ENCODE assay signal across 8 mouse cellular contexts in genomic region chr4:154946319-154946718, GRCm38 (mm10). TPM values are rescaled to one million over a fixed set of nuclear protein-coding genes. Genes with fewer than 3 reads are reported as not detected.
DNase-seq lines count a peak whose midpoint lies in the region; ATAC-seq lines count a peak whose summit lies in the region.

No protein-coding gene starts in this region.

- DNase-seq in frontal cortex, postnatal 14 days (ENCODE audit: low spot score in 2 of 2) = no peak
- DNase-seq in embryo, embryonic 11 days = peak; percentile 92
- DNase-seq in heart, adult 9 months (ENCODE audit: low spot score in 2 of 2) = peak; percentile 65 to 66
- DNase-seq in kidney, adult 8-10 months = peak; percentile 82 to 88
- no peak for DNase-seq in spleen, postnatal 10 days (ENCODE audit: low spot score in 2 of 2)

- H3K4me2 ChIP-seq in liver, embryonic 16.5 days (ENCODE audit: low read depth, low read length) = peak overlapping the region; percentile 36; the same call in 1 of the 2 replicates
- peak overlapping the region; percentile 42 for H3K4me2 ChIP-seq in neural tube, embryonic 14.5 days (ENCODE audit: low read depth, low read length)

- peak; percentile 63 for ATAC-seq in frontal cortex, adult (ENCODE audit: low TSS enrichment)
- peak; percentile 62 for ATAC-seq in liver, embryonic 16.5 days (ENCODE audit: low read depth)
- peak; percentile 81 for ATAC-seq in neural tube, embryonic 14.5 days (ENCODE audit: low read depth)

- no peak overlapping the region for H3K4me3 ChIP-seq in liver, embryonic 16.5 days (ENCODE audit: low read depth, low read length)
- peak overlapping the region; percentile 15; the same call in 1 of the 2 replicates for H3K4me3 ChIP-seq in neural tube, embryonic 14.5 days (ENCODE audit: low read depth, low read length)

- H3K9ac ChIP-seq in liver, embryonic 16.5 days (ENCODE audit: low read depth, low read length) = no peak overlapping the region
- 0 out of 2 replicates have a peak overlapping the region, but pooled peaks have one; percentile 18 for H3K9ac ChIP-seq in neural tube, embryonic 14.5 days (replicated peaks; ENCODE audit: low read depth, low read length)

- peaks cover 43% of the 10 kb centered on the region for H3K27me3 ChIP-seq in liver, embryonic 16.5 days (ENCODE audit: control insufficient read depth, insufficient read depth, low read depth, low read length)
- H3K27me3 ChIP-seq in neural tube, embryonic 14.5 days (ENCODE audit: control insufficient read depth, insufficient read depth, low read length) = no peaks in the 10 kb centered on the region

- H3K9me3 ChIP-seq in liver, embryonic 16.5 days (replicated peaks; ENCODE audit: control insufficient read depth, low read length) = no peaks in the 10 kb centered on the region
- no peaks in the 10 kb centered on the region for H3K9me3 ChIP-seq in neural tube, embryonic 14.5 days (ENCODE audit: control insufficient read depth, low read length)

- no peak overlapping the region for H3K27ac ChIP-seq in liver, embryonic 16.5 days (ENCODE audit: low read length)
- no peak overlapping the region for H3K27ac ChIP-seq in neural tube, embryonic 14.5 days (ENCODE audit: low read depth, low read length)

- H3K4me1 ChIP-seq in liver, embryonic 16.5 days (ENCODE audit: control insufficient read depth, low read depth, low read length) = peaks cover 10% of the 10 kb centered on the region
- peaks cover 6% of the 10 kb centered on the region; the same call in 1 of the 2 replicates for H3K4me1 ChIP-seq in neural tube, embryonic 14.5 days (ENCODE audit: control insufficient read depth, insufficient read depth, low read length)

- WGBS in liver, embryonic 16.5 days (ENCODE audit: insufficient replicate concordance) = 9% methylated on average over 8 of the region's 8 CpGs
- WGBS in neural tube, embryonic 14.5 days = under 1% methylated on average over 8 of the region's 8 CpGs

- H3K36me3 ChIP-seq in liver, embryonic 16.5 days (ENCODE audit: control insufficient read depth, insufficient read depth) = no peaks in the 10 kb centered on the region
- H3K36me3 ChIP-seq in neural tube, embryonic 14.5 days (ENCODE audit: control insufficient read depth, insufficient read depth, low read length) = no peaks in the 10 kb centered on the region

RNA-seq across cellular contexts. Expression of gene Hes5, which starts 14.4 kb away (rescaled TPM):
- polyA plus RNA-seq in liver, embryonic 16.5 days (2015; fragmentation: Nextera tagmentation; extraction: Ambion mirVana) = 0.11 and 0.13 TPM in 2 replicates
- polyA plus RNA-seq in neural tube, embryonic 14.5 days (2014; fragmentation: Nextera tagmentation; extraction: Ambion mirVana) = 40.9 and 60.1 TPM in 2 replicates

RNA-seq across cellular contexts. Expression of gene Pank4, which starts 17.6 kb away (rescaled TPM):
- polyA plus RNA-seq in liver, embryonic 16.5 days (2015; fragmentation: Nextera tagmentation; extraction: Ambion mirVana) = 20.7 and 23.3 TPM in 2 replicates
- 36.1 and 37.3 TPM in 2 replicates for polyA plus RNA-seq in neural tube, embryonic 14.5 days (2014; fragmentation: Nextera tagmentation; extraction: Ambion mirVana)

RNA-seq across cellular contexts. Expression of gene Tnfrsf14, which starts 18.0 kb away (rescaled TPM):
- 54.3 and 59.8 TPM in 2 replicates for polyA plus RNA-seq in liver, embryonic 16.5 days (2015; fragmentation: Nextera tagmentation; extraction: Ambion mirVana)
- polyA plus RNA-seq in neural tube, embryonic 14.5 days (2014; fragmentation: Nextera tagmentation; extraction: Ambion mirVana) = not detected in 2 replicates

RNA-seq across cellular contexts. Expression of gene Fam213b, which starts 47.4 kb away (rescaled TPM):
- 7.4 and 8.5 TPM in 2 replicates for polyA plus RNA-seq in liver, embryonic 16.5 days (2015; fragmentation: Nextera tagmentation; extraction: Ambion mirVana)
- 51.9 and 64.7 TPM in 2 replicates for polyA plus RNA-seq in neural tube, embryonic 14.5 days (2014; fragmentation: Nextera tagmentation; extraction: Ambion mirVana)

Comparison
In these comparisons a context has a peak if more than half of its experiments do, and no peak if none do; other contexts are left out.
1. DNase-seq: peak in embryo, embryonic 11 days (single experiment), heart, adult 9 months (2 of 2) and kidney, adult 8-10 months (2 of 2); none in frontal cortex, postnatal 14 days (0 of 2) and spleen, postnatal 10 days (0 of 2).
2. RNA of gene Hes5, which starts 14.4 kb away (polyA plus RNA-seq): 40.9 to 60.1 TPM in neural tube, embryonic 14.5 days; 0.11 to 0.13 TPM in liver, embryonic 16.5 days; every median in the first group is over 10 times any median in the second.
3. RNA of gene Tnfrsf14, which starts 18.0 kb away (polyA plus RNA-seq): 54.3 to 59.8 TPM in liver, embryonic 16.5 days; not detected in neural tube, embryonic 14.5 days; every median in the first group is over 10 times any median in the second.
4. Peak in every context shown above with its lines, with median percentiles within 50 percentile points of each other: ATAC-seq.